Mouse (Mus musculus) C2C12 (cell line): Measurements from ENCODE around the gene Cacna1c.

Source experiments
- CTCF ChIP-seq: IDR thresholded peaks from one replicate; pipeline ENCODE4 v1.5.1; 2011; ENCODE audit not compliant: control insufficient read depth, insufficient read depth, insufficient read length
- FOSL1 ChIP-seq: IDR thresholded peaks from one replicate; pipeline ENCODE4 v1.8.0; 2011; ENCODE audit warnings: mild to moderate bottlenecking, low read length; ENCODE audit not compliant: poor library complexity, insufficient read depth, severe bottlenecking
- MYOG ChIP-seq: IDR thresholded peaks from one replicate; pipeline ENCODE4 v1.6.1; 2011; ENCODE audit not compliant: control insufficient read depth, insufficient read length; ENCODE audit errors: extremely low read depth
- USF1 ChIP-seq: IDR thresholded peaks from one replicate; pipeline ENCODE4 v1.6.1; 2011; ENCODE audit warnings: low read depth, mild to moderate bottlenecking, control low read depth, moderate library complexity

- TF ChIP-seq CTCF (no peak), USF1 (no peak), MYOG (no peak), FOSL1 (no peak)
Measured at GRCm38 (mm10) chr6:119235441-119235840, 39.2 kb upstream of the Cacna1c start.
